Mouse (Mus musculus) C2C12 (cell line): ENCODE data around the gene Fam222b. TPM values are rescaled to one million over a fixed set of nuclear protein-coding genes. Genes with fewer than 3 reads are reported as not detected.
"Not testable (repeated sequence)": the region's sequence is repeated elsewhere in the genome, so short reads cannot be mapped to it uniquely, and the experiment has no call there.

Experiments
- H3K27me3 ChIP-seq: one replicate; pipeline ENCODE4 v1.6.1; 2011; ENCODE audit not compliant: control insufficient read depth, insufficient read depth, insufficient read length
- H3K36me3 ChIP-seq: one replicate; pipeline ENCODE4 v1.6.1; 2011; ENCODE audit not compliant: control insufficient read depth, insufficient read depth
- H3K4me3 ChIP-seq: one replicate; pipeline ENCODE4 v1.5.1; 2011; ENCODE audit warnings: mild to moderate bottlenecking, control low read depth; ENCODE audit not compliant: poor library complexity, insufficient read depth, severe bottlenecking
- H3K79me2 ChIP-seq: one replicate; pipeline ENCODE4 v1.6.1; 2011; ENCODE audit not compliant: control insufficient read depth, insufficient read depth
- H3K79me3 ChIP-seq: one replicate; pipeline ENCODE4 v1.6.1; 2011; ENCODE audit warnings: low read depth, control low read depth
- H3ac ChIP-seq: one replicate; pipeline ENCODE3; 2011; ENCODE audit warnings: low read depth; ENCODE audit not compliant: control insufficient read depth, insufficient read length
- CEBPB ChIP-seq: IDR thresholded peaks from one replicate; pipeline ENCODE4 v1.6.1; 2011; ENCODE audit warnings: low read depth, mild to moderate bottlenecking, control low read depth, moderate library complexity
- CTCF ChIP-seq: IDR thresholded peaks from one replicate; pipeline ENCODE4 v1.5.1; 2011; ENCODE audit not compliant: control insufficient read depth, insufficient read depth, insufficient read length
- FOSL1 ChIP-seq: IDR thresholded peaks from one replicate; pipeline ENCODE4 v1.8.0; 2011; ENCODE audit warnings: mild to moderate bottlenecking, low read length; ENCODE audit not compliant: poor library complexity, insufficient read depth, severe bottlenecking
- MAX ChIP-seq: IDR thresholded peaks from one replicate; pipeline ENCODE4 v1.6.1; 2011; ENCODE audit warnings: mild to moderate bottlenecking, control low read depth
- MYOD1 ChIP-seq: IDR thresholded peaks from one replicate; pipeline ENCODE4 v1.6.1; 2011; ENCODE audit warnings: low read depth; ENCODE audit not compliant: control insufficient read depth, insufficient read length
- MYOG ChIP-seq: IDR thresholded peaks from one replicate; pipeline ENCODE4 v1.6.1; 2011; ENCODE audit not compliant: control insufficient read depth, insufficient read length; ENCODE audit errors: extremely low read depth
- USF1 ChIP-seq: IDR thresholded peaks from one replicate; pipeline ENCODE4 v1.6.1; 2011; ENCODE audit warnings: low read depth, mild to moderate bottlenecking, control low read depth, moderate library complexity
- polyA plus RNA-seq: library from polyadenylated mRNA; unstranded; fragments of >200 nt; fragmentation: generic; extraction: Trizol; gene quantifications from one replicate; pipeline ENCODE4 v1.2.1, GENCODE M21; 2012; ENCODE audit warnings: missing spikeins

The Fam222b gene
- polyA plus RNA-seq, 1 experiment = 12.2 TPM

GRCm38 (mm10) chr11:78182450-78182849 is 88.0 kb downstream of the Fam222b start:
- H3ac ChIP-seq = peak overlapping the region; percentile 55
- TF ChIP-seq FOSL1 (no peak), USF1 (no peak), MYOG (no peak), MAX (no peak), CEBPB (no peak), MYOD1 (no peak)
- H3K4me3 ChIP-seq = peak overlapping the region; percentile 96
- H3K36me3 ChIP-seq = peaks cover 41% of the 10 kb centered on the region
- peaks cover 25% of the 10 kb centered on the region for H3K79me3 ChIP-seq
- peaks cover 50% of the 10 kb centered on the region for H3K79me2 ChIP-seq
- H3K27me3 ChIP-seq = no peaks in the 10 kb centered on the region

- Histone ChIP-seq H3K79me3 (peaks cover 25% of the 10 kb centered on the region), H3ac (peak within 1 kb of the TSS; percentile 87), H3K36me3 (peaks cover 41% of the 10 kb centered on the region), H3K79me2 (peaks cover 58% of the 10 kb centered on the region), H3K27me3 (no peaks in the 10 kb centered on the region), H3K4me3 (peak within 1 kb of the TSS; percentile 96)
- TF ChIP-seq CTCF (no peak), MAX (peak; percentile 68), USF1 (peak; percentile 83)
Measured at GRCm38 (mm10) chr11:78182961-78183844, 88.7 kb downstream of the Fam222b start, which contains the start of gene Rpl23a. TSS of gene Rpl23a (minus strand) at chr11:78183584.

GRCm38 (mm10) chr11:78183884-78184514 is 89.5 kb downstream of the Fam222b start:
- no peaks in the 10 kb centered on the region for H3K27me3 ChIP-seq
- no peak overlapping the region for H3ac ChIP-seq
- H3K36me3 ChIP-seq = peaks cover 37% of the 10 kb centered on the region
- no peak overlapping the region for H3K4me3 ChIP-seq
- peaks cover 65% of the 10 kb centered on the region for H3K79me2 ChIP-seq
- TF ChIP-seq USF1 (no peak), MAX (no peak), MYOG (no peak), MYOD1 (no peak), CTCF (no peak), CEBPB (no peak), FOSL1 (no peak)
- peaks cover 25% of the 10 kb centered on the region for H3K79me3 ChIP-seq

GRCm38 (mm10) chr11:78184702-78185101 is 90.2 kb downstream of the Fam222b start:
- H3K27me3 ChIP-seq, H3ac ChIP-seq, H3K4me3 ChIP-seq: not testable (repeated sequence)
- Histone ChIP-seq H3K79me3 (peaks cover 26% of the 10 kb centered on the region), H3K79me2 (peaks cover 69% of the 10 kb centered on the region), H3K36me3 (peaks cover 30% of the 10 kb centered on the region)

GRCm38 (mm10) chr11:78188331-78189233 is 94.1 kb downstream of the Fam222b start, which contains the start of gene Rab34:
TSS of gene Rab34 (plus strand) at chr11:78188430.
- Histone ChIP-seq H3K79me3 (peaks cover 11% of the 10 kb centered on the region), H3K79me2 (peaks cover 51% of the 10 kb centered on the region), H3K36me3 (peaks cover 37% of the 10 kb centered on the region), H3K27me3 (no peaks in the 10 kb centered on the region), H3ac (peak within 1 kb of the TSS; percentile 80), H3K4me3 (peak within 1 kb of the TSS; percentile 82)
- TF ChIP-seq CEBPB = peak; percentile 40
- TF ChIP-seq CTCF = no peak
- peak; percentile 42 for TF ChIP-seq MAX
- TF ChIP-seq FOSL1 = no peak
- peak; percentile 52 for TF ChIP-seq USF1
